Mouse (Mus musculus): ENCODE results near the gene Tmem132a. TPM values are rescaled to one million over a fixed set of nuclear protein-coding genes. Genes with fewer than 3 reads are reported as not detected.

The Tmem132a gene
- polyA plus RNA-seq, 1 experiment from 2014 or later: 56.2 TPM

DNA sequence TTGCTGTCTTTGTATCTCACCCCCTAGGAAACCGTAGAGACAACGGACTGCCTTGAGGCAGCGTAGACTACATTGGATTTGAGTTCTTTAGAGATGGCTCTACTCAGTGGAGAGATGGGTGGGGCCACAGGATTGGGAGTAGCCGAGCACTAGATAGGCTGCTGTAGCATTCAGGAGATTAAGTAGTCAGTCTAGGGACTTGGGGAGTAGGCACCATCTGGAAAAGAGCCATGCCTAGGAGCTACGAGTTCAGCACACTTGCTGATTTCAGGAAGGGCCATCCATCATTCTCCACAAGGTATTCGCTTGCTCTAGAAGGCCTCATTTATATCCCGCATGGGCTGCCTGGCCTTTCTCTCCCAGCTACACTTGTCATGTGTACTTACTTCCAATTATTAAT lies 23.6 kb downstream of the Tmem132a start:
- no peak for DNase-seq (ENCODE audit: low spot score)
- ATAC-seq (ENCODE audit: low FRiP score): peak; percentile 63
- WGBS: 63% methylated on average over 7 of the region's 7 CpGs
- no peak overlapping the region for H3K4me2 ChIP-seq (replicated peaks; ENCODE audit: low read depth, low read length)
- H3K27ac ChIP-seq (ENCODE audit: low read depth, low read length): no peak overlapping the region
- no peaks in the 10 kb centered on the region for H3K9me3 ChIP-seq (ENCODE audit: control insufficient read depth, low read length)
- H3K9ac ChIP-seq (ENCODE audit: low read depth, low read length): no peak overlapping the region
- no peaks in the 10 kb centered on the region; the same call in 1 of the 2 replicates for H3K4me1 ChIP-seq (replicated peaks; ENCODE audit: control insufficient read depth, insufficient read depth, low read length)
- peaks cover 2% of the 10 kb centered on the region for H3K27me3 ChIP-seq (ENCODE audit: control insufficient read depth, insufficient read depth, low read length)
- H3K4me3 ChIP-seq (ENCODE audit: low read depth, low read length): no peak overlapping the region
- no peaks in the 10 kb centered on the region for H3K36me3 ChIP-seq (ENCODE audit: control insufficient read depth, insufficient read depth, low read length)

DNA sequence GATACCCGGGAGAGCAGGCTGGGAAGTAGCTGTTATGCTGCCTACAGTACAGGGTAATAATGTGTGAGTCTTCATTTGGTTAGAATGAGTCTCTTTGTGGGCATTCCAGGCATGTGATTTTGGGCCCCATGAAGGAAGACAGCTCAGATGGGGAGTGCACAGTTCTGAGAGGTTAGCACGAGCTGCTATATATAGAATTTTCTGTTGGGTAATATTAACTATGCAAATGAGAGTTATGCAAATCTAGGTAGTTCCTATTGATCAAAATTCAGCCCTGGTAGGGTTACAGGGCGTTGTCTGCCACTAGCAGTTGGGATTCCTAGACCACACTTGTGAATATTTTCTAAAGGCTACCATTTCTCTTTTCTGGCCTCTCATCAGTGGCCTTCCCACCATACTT lies 24.3 kb downstream of the Tmem132a start:
- WGBS: 80% methylated on average over 3 of the region's 3 CpGs
- DNase-seq (ENCODE audit: low spot score): no peak
- H3K9ac ChIP-seq (ENCODE audit: low read depth, low read length): no peak overlapping the region

DNA sequence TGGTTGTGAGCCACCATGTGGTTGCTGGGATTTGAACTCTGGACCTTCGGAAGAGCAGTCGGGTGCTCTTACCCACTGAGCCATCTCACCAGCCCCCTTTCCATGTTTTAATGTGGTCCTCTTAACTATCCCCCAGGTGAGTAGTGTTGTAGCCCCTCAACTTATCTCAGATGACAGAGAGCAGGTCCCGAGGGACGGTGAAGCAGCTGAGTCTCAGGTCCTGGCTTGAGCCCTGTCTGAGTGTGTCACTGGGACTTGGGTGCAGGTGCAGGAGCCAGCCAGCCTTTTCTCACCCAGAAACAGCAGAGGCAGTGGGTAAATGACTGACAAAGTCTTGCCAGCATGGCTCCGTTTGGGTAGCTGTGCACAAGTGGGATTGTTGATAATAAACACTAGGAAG lies 25.5 kb downstream of the Tmem132a start:
- H3K36me3 ChIP-seq (ENCODE audit: control insufficient read depth, insufficient read depth, low read length): no peaks in the 10 kb centered on the region
- no peak for ATAC-seq (ENCODE audit: low FRiP score)

More for the DNA sequence above, 24.3 kb downstream of the Tmem132a start:
- Histone ChIP-seq H3K9me3 (ENCODE audit: control insufficient read depth, low read length) (no peaks in the 10 kb centered on the region), H3K36me3 (ENCODE audit: control insufficient read depth, insufficient read depth, low read length) (no peaks in the 10 kb centered on the region), H3K4me2 (replicated peaks; ENCODE audit: low read depth, low read length) (no peak overlapping the region), H3K27me3 (ENCODE audit: control insufficient read depth, insufficient read depth, low read length) (peaks cover 2% of the 10 kb centered on the region), H3K4me3 (ENCODE audit: low read depth, low read length) (no peak overlapping the region), H3K4me1 (replicated peaks; ENCODE audit: control insufficient read depth, insufficient read depth, low read length) (no peaks in the 10 kb centered on the region; the same call in 1 of the 2 replicates), H3K27ac (ENCODE audit: low read depth, low read length) (no peak overlapping the region)
- ATAC-seq (ENCODE audit: low FRiP score): no peak

DNA sequence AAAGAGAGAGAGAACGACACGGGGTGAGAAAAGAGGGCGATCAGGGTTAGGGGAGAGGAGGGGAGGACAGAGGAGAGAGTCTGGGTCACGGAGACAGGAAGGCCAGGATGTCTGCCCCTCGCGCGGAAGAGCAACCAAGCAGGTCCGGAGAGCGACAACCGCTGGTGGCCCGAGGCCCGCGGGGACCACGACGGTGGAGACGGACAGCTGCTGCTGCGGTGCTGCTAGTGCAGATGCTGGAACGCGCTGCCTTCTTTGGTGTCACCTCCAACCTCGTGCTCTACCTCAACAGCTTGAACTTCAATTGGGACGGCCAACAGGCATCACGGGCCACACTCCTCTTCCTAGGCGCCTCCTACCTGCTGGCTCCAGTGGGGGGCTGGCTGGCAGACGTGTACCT lies 26.8 kb downstream of the Tmem132a start:
- ATAC-seq (ENCODE audit: low FRiP score) (no peak), DNase-seq (ENCODE audit: low spot score) (no peak)
- Histone ChIP-seq H3K9ac (ENCODE audit: low read depth, low read length) (no peak overlapping the region), H3K27ac (ENCODE audit: low read depth, low read length) (no peak overlapping the region), H3K9me3 (ENCODE audit: control insufficient read depth, low read length) (no peaks in the 10 kb centered on the region), H3K4me1 (replicated peaks; ENCODE audit: control insufficient read depth, insufficient read depth, low read length) (no peaks in the 10 kb centered on the region; the same call in 1 of the 2 replicates), H3K4me3 (ENCODE audit: low read depth, low read length) (no peak overlapping the region), H3K4me2 (replicated peaks; ENCODE audit: low read depth, low read length) (no peak overlapping the region), H3K27me3 (ENCODE audit: control insufficient read depth, insufficient read depth, low read length) (peaks cover 2% of the 10 kb centered on the region), H3K36me3 (ENCODE audit: control insufficient read depth, insufficient read depth, low read length) (no peaks in the 10 kb centered on the region)
- 49% methylated on average over 23 of the region's 24 CpGs for WGBS

More for the DNA sequence above, 25.5 kb downstream of the Tmem132a start:
- DNase-seq (ENCODE audit: low spot score): no peak
- Histone ChIP-seq H3K4me2 (replicated peaks; ENCODE audit: low read depth, low read length) (no peak overlapping the region), H3K9me3 (ENCODE audit: control insufficient read depth, low read length) (no peaks in the 10 kb centered on the region), H3K27ac (ENCODE audit: low read depth, low read length) (no peak overlapping the region), H3K4me1 (replicated peaks; ENCODE audit: control insufficient read depth, insufficient read depth, low read length) (no peaks in the 10 kb centered on the region; the same call in 1 of the 2 replicates), H3K9ac (ENCODE audit: low read depth, low read length) (no peak overlapping the region), H3K27me3 (ENCODE audit: control insufficient read depth, insufficient read depth, low read length) (peaks cover 2% of the 10 kb centered on the region), H3K4me3 (ENCODE audit: low read depth, low read length) (no peak overlapping the region)
- 87% methylated on average over 5 of the region's 5 CpGs for WGBS

DNA sequence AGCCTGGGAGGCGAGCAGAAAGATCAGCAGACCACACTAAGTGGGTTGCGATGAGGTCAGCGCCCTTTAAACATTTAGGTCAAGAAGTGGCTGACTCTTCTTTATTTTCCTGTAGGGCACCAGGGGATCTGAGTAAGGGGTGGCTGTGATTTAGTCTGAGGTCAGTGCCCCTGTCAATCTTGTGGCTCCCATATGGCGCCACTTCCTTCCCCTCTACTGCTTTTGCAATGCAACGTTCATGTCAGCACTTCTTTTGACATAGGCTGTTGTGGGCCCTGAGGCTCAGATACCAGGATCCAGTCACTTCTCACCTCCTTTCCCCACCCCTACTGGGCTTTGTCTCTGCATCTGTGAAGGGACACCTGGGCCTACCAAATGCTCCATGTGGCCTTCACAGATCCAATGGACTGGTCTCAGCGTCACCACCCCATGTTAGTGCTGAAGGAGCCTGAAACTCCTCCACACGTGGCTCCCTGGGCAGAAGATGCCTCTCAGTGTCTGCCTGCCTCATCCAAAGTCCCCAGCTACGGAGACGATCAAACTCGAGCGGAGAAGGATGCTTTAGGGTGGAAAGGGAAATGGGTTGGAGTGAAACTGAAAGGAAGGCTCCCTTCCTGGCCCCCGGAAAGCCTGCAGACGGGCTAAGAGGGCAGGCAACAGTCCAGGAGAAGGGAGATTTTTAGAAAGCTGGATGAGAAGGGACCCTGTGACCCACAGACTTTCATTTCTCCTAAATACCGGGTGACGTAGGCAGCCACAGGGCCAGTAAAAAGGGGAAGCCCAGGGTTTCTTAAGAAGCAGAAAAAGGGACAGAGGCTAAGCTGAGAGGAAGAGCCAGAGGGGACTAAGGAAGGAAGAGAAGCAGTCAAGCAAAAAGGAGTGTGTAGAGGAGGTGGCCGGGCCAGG lies 27.8 kb downstream of the Tmem132a start:
- no peak overlapping the region for H3K4me3 ChIP-seq (ENCODE audit: low read depth, low read length)
- H3K27me3 ChIP-seq (ENCODE audit: control insufficient read depth, insufficient read depth, low read length): peaks cover 2% of the 10 kb centered on the region
- ATAC-seq (ENCODE audit: low FRiP score) (no peak), DNase-seq (ENCODE audit: low spot score) (no peak)
- H3K4me1 ChIP-seq (replicated peaks; ENCODE audit: control insufficient read depth, insufficient read depth, low read length): no peaks in the 10 kb centered on the region; the same call in 1 of the 2 replicates
- no peaks in the 10 kb centered on the region for H3K36me3 ChIP-seq (ENCODE audit: control insufficient read depth, insufficient read depth, low read length)
- WGBS: 31% methylated on average over 16 of the region's 16 CpGs
- no peak overlapping the region for H3K4me2 ChIP-seq (replicated peaks; ENCODE audit: low read depth, low read length)
- H3K27ac ChIP-seq (ENCODE audit: low read depth, low read length): no peak overlapping the region
- no peaks in the 10 kb centered on the region for H3K9me3 ChIP-seq (ENCODE audit: control insufficient read depth, low read length)
- no peak overlapping the region for H3K9ac ChIP-seq (ENCODE audit: low read depth, low read length)

DNA sequence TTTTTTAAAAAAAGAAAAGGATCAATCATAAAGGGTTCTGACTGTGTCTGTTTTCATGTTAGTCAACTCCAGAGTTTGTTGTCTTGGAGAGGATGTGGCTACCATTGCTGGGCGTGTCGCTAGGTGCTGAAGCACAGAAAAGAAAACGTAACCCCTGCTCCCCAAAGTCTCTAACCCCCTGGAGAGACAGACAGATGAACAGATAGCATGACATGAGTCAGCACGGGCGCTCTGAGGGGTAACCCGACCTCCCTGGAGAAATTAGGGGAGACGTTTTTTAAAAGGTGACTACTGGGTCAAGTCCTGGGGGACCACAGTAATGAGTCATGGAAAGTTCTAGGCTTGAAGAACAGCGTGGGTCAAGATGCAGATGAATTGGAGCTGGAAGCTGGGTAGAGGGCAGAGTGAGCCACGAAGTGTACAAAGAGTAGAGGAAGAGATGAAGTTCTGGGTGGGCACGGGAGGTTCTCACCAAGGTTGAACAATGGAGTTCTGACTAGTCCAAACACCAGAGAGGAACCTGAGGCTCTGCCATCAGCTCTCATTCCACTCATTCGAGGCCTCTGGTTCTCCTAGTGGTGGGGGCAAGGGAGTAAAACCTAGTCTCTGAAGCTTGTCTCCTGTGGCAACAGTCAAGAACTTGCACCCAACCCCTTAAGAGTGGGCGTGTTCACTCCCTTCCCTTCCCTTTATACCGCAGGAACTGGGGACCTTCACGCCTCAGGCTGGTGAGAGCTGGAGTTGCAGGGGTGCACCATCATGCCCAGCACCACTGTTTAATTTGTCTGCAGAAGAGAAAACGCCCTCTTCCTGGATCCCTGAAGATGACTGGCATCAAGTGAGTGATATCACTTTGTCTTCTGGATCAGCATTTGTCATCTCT lies 30.5 kb downstream of the Tmem132a start, which contains the start of gene Slc15a3:
Gene Slc15a3, plus strand, starts transcription at position 718 of the 883 bp plus-strand sequence.
- DNase-seq (ENCODE audit: low spot score) (no peak), ATAC-seq (ENCODE audit: low FRiP score) (no peak)
- no peak within 1 kb of the TSS for H3K9ac ChIP-seq (ENCODE audit: low read depth, low read length)
- peaks cover 2% of the 10 kb centered on the region for H3K27me3 ChIP-seq (ENCODE audit: control insufficient read depth, insufficient read depth, low read length)
- WGBS: 78% methylated on average over 15 of the region's 15 CpGs
- no peaks in the 10 kb centered on the region for H3K36me3 ChIP-seq (ENCODE audit: control insufficient read depth, insufficient read depth, low read length)
- no peaks in the 10 kb centered on the region for H3K9me3 ChIP-seq (ENCODE audit: control insufficient read depth, low read length)
- no peak within 1 kb of the TSS for H3K4me2 ChIP-seq (replicated peaks; ENCODE audit: low read depth, low read length)
- no peak within 1 kb of the TSS for H3K27ac ChIP-seq (ENCODE audit: low read depth, low read length)
- no peaks in the 10 kb centered on the region; the same call in 1 of the 2 replicates for H3K4me1 ChIP-seq (replicated peaks; ENCODE audit: control insufficient read depth, insufficient read depth, low read length)
- no peak within 1 kb of the TSS for H3K4me3 ChIP-seq (ENCODE audit: low read depth, low read length)

DNA sequence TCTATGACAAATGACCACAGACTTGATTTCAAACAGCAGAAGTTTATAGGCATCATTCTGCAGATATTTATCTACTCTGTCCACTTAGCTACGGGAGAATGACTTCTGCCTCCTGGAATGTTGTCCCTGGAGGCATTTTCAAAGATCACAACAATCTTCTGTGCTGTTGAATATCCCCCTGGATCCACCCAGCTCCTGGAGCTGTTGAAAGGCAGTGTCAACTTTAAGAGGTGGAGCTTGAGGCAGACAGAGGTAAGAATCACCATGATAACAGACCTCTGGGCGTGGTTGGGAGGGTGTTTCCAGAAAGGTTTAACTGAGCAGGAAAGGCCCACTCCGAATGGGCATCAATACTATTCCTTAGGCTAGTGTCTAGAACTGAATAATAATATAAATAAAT lies 34.1 kb downstream of the Tmem132a start:
- ATAC-seq (ENCODE audit: low FRiP score) (no peak), DNase-seq (ENCODE audit: low spot score) (no peak)
- H3K36me3 ChIP-seq (ENCODE audit: control insufficient read depth, insufficient read depth, low read length): no peaks in the 10 kb centered on the region
- no peak overlapping the region for H3K4me3 ChIP-seq (ENCODE audit: low read depth, low read length)
- H3K9ac ChIP-seq (ENCODE audit: low read depth, low read length): no peak overlapping the region
- H3K27me3 ChIP-seq (ENCODE audit: control insufficient read depth, insufficient read depth, low read length): no peaks in the 10 kb centered on the region
- no peaks in the 10 kb centered on the region for H3K4me1 ChIP-seq (replicated peaks; ENCODE audit: control insufficient read depth, insufficient read depth, low read length)
- H3K4me2 ChIP-seq (replicated peaks; ENCODE audit: low read depth, low read length): no peak overlapping the region
- no peaks in the 10 kb centered on the region for H3K9me3 ChIP-seq (ENCODE audit: control insufficient read depth, low read length)
- no peak overlapping the region for H3K27ac ChIP-seq (ENCODE audit: low read depth, low read length)
- 63% methylated on average over 3 of the region's 3 CpGs for WGBS

DNA sequence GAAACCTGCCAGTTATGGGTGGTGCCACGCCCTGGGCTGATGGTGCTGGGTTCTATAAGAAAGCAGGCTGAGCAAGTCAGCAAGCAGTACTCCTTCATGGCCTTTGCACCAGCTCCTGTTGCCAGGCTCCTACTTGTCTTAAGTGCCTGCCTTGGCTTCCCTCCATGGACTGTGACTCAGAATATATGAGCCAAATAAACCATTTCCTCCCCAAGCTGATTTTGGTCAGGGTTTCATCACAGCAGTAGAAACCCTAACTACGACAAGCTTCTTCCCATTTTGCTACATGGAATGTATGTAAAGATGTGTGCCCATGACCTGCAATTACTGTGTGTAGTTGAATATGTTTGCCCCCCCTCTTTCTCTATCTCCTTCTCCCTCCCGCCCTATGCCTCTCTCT lies 36.1 kb downstream of the Tmem132a start:
- DNase-seq (ENCODE audit: low spot score) (no peak), ATAC-seq (ENCODE audit: low FRiP score) (no peak)
- WGBS: 85% methylated on average over 3 of the region's 3 CpGs

More for the DNA sequence above, 36.1 kb downstream of the Tmem132a start:
- Histone ChIP-seq H3K4me1 (replicated peaks; ENCODE audit: control insufficient read depth, insufficient read depth, low read length) (no peaks in the 10 kb centered on the region), H3K27ac (ENCODE audit: low read depth, low read length) (no peak overlapping the region), H3K9ac (ENCODE audit: low read depth, low read length) (no peak overlapping the region), H3K4me3 (ENCODE audit: low read depth, low read length) (no peak overlapping the region), H3K27me3 (ENCODE audit: control insufficient read depth, insufficient read depth, low read length) (no peaks in the 10 kb centered on the region), H3K36me3 (ENCODE audit: control insufficient read depth, insufficient read depth, low read length) (no peaks in the 10 kb centered on the region), H3K4me2 (replicated peaks; ENCODE audit: low read depth, low read length) (no peak overlapping the region), H3K9me3 (ENCODE audit: control insufficient read depth, low read length) (no peaks in the 10 kb centered on the region)

Data from hindbrain, embryonic 11.5 days (tissue).